ENCODE assay signal across 8 mouse cellular contexts in the genomic region with DNA sequence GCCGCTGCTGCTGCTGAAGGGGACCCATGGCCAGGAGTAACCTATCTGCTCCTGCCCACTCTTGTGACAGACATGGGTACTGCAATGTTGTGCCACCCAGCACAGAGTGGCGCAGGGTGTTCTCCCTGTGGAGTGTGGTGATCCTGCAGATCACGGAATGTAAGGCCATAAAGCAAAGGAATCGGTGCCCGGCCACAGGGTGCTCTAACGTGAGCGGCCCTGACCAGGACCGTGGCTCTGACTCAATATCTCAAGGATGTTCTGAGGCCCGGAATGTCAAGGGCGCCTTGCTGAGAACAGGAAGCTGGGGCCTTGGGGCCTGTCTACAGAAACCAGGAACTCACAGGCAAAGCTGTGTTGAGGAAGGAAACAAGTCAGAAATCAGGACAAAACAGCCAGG. TPM values are rescaled to one million over a fixed set of nuclear protein-coding genes. Genes with fewer than 3 reads are reported as not detected.
DNase-seq lines count a peak whose midpoint lies in the region; ATAC-seq lines count a peak whose summit lies in the region.

No protein-coding gene starts in this region.

- H3K9ac ChIP-seq in liver, embryonic 15.5 days, result no peak overlapping the region
- H3K9ac ChIP-seq in stomach, embryonic 14.5 days (replicated peaks; ENCODE audit: low read depth, low read length), result no peak overlapping the region

- peaks cover 84% of the 10 kb centered on the region for H3K4me1 ChIP-seq in liver, embryonic 15.5 days (replicated peaks)
- H3K4me1 ChIP-seq in stomach, embryonic 14.5 days (ENCODE audit: control insufficient read depth, insufficient read depth, low read length), result 0 out of 2 replicates have a peak, but pooled peaks cover 11% of the 10 kb centered on the region

- H3K27me3 ChIP-seq in liver, embryonic 15.5 days, result no peaks in the 10 kb centered on the region
- no peaks in the 10 kb centered on the region for H3K27me3 ChIP-seq in stomach, embryonic 14.5 days (ENCODE audit: control insufficient read depth, insufficient read depth, low read length)

- no peak overlapping the region for H3K4me3 ChIP-seq in liver, embryonic 15.5 days (replicated peaks)
- no peak overlapping the region for H3K4me3 ChIP-seq in stomach, embryonic 14.5 days (ENCODE audit: low read depth, low read length)

- DNase-seq in B cell, adult 2 months, result peak; percentile 70 to 73
- peak; percentile 85 for DNase-seq in adrenal gland, postnatal 10 days
- no peak for DNase-seq in frontal cortex, postnatal 25 days (ENCODE audit: low spot score in 2 of 2)
- DNase-seq in yolk sac, embryonic 10.5 days (ENCODE audit: low spot score), result no peak
- no peak for DNase-seq in layer of hippocampus, adult 11-12 months (ENCODE audit: low spot score)

- no peaks in the 10 kb centered on the region for H3K36me3 ChIP-seq in liver, embryonic 15.5 days (replicated peaks)
- no peaks in the 10 kb centered on the region for H3K36me3 ChIP-seq in stomach, embryonic 14.5 days (ENCODE audit: control insufficient read depth, insufficient read depth, low read length)

- ATAC-seq in hematopoietic stem cell, adult 5-6 weeks (replicated peaks in 1 of 2; ENCODE audit: insufficient read depth in 1 of 2, low FRiP score in 2 of 2, low TSS enrichment in 1 of 2, low read depth in 1 of 2, poor library complexity in 2 of 2, severe bottlenecking in 2 of 2), result peak; percentile 9 to 19; a peak in 1 of 4 replicates
- ATAC-seq in liver, embryonic 15.5 days (ENCODE audit: insufficient read depth), result no peak
- no peak for ATAC-seq in stomach, embryonic 14.5 days (ENCODE audit: insufficient number of reproducible peaks, insufficient read depth, low FRiP score, low read depth)

- H3K4me2 ChIP-seq in liver, embryonic 15.5 days, result peak overlapping the region; percentile 39
- H3K4me2 ChIP-seq in stomach, embryonic 14.5 days (replicated peaks; ENCODE audit: low read depth, low read length), result no peak overlapping the region

- H3K9me3 ChIP-seq in liver, embryonic 15.5 days (replicated peaks), result no peaks in the 10 kb centered on the region
- H3K9me3 ChIP-seq in stomach, embryonic 14.5 days (ENCODE audit: control insufficient read depth, low read depth, low read length), result no peaks in the 10 kb centered on the region

- peak overlapping the region; percentile 69 for H3K27ac ChIP-seq in liver, embryonic 15.5 days (replicated peaks)
- peak overlapping the region; percentile 63; the same call in 1 of the 2 replicates for H3K27ac ChIP-seq in stomach, embryonic 14.5 days (ENCODE audit: low read length)

- WGBS in liver, embryonic 15.5 days (ENCODE audit: insufficient replicate concordance), result 20% methylated on average over 10 of the region's 10 CpGs
- WGBS in stomach, embryonic 14.5 days, result 87% methylated on average over 10 of the region's 10 CpGs

RNA-seq across cellular contexts. Expression of a gene that starts 8.4 kb away (rescaled TPM):
- total RNA-seq in adrenal gland, postnatal 10 days (2021), result 10 to 100 TPM; 72.1 to 81.4 TPM
- total RNA-seq in hematopoietic stem cell, adult 5-6 weeks (2017), result 7.1 and 8.5 TPM in 2 replicates
- 41.2 and 49.7 TPM in 2 replicates for polyA plus RNA-seq in liver, embryonic 15.5 days (2015; fragmentation: Nextera tagmentation; extraction: Ambion mirVana)
- polyA plus RNA-seq in stomach, embryonic 14.5 days (2014; fragmentation: Nextera tagmentation; extraction: Ambion mirVana), result 2.3 and 3.7 TPM in 2 replicates

RNA-seq across cellular contexts. Expression of a gene that starts 21.0 kb away (rescaled TPM):
- total RNA-seq in adrenal gland, postnatal 10 days (2021), result 10 to 100 TPM in 1 of 2 experiments, 1 to 10 TPM in 1; 9.4 to 11.9 TPM
- not detected in 2 replicates for total RNA-seq in hematopoietic stem cell, adult 5-6 weeks (2017)
- not detected in 2 replicates for polyA plus RNA-seq in liver, embryonic 15.5 days (2015; fragmentation: Nextera tagmentation; extraction: Ambion mirVana)
- 1.5 and 2.2 TPM in 2 replicates for polyA plus RNA-seq in stomach, embryonic 14.5 days (2014; fragmentation: Nextera tagmentation; extraction: Ambion mirVana)

RNA-seq across cellular contexts. Expression of a gene that starts 30.9 kb away (rescaled TPM):
- 10 to 100 TPM; 69.7 to 86.6 TPM for total RNA-seq in adrenal gland, postnatal 10 days (2021)
- total RNA-seq in hematopoietic stem cell, adult 5-6 weeks (2017), result 4.1 and 10.1 TPM in 2 replicates
- polyA plus RNA-seq in liver, embryonic 15.5 days (2015; fragmentation: Nextera tagmentation; extraction: Ambion mirVana), result 11.5 and 12.4 TPM in 2 replicates
- polyA plus RNA-seq in stomach, embryonic 14.5 days (2014; fragmentation: Nextera tagmentation; extraction: Ambion mirVana), result 16.7 and 18.7 TPM in 2 replicates

Comparison
In these comparisons a context has a peak if more than half of its experiments do, and no peak if none do; other contexts are left out.
1. DNase-seq: peak in B cell, adult 2 months (2 of 2) and adrenal gland, postnatal 10 days (single experiment); none in frontal cortex, postnatal 25 days (0 of 2), yolk sac, embryonic 10.5 days (single experiment) and layer of hippocampus, adult 11-12 months (single experiment).
2. ATAC-seq: peak in hematopoietic stem cell, adult 5-6 weeks (2 of 2); none in liver, embryonic 15.5 days (single experiment) and stomach, embryonic 14.5 days (single experiment).
3. RNA of a gene that starts 21.0 kb away (total RNA-seq): 9.4 to 11.9 TPM in adrenal gland, postnatal 10 days; not detected in hematopoietic stem cell, adult 5-6 weeks; every median in the first group is over 10 times any median in the second.